Mouse (Mus musculus) heart, adult 9 months (tissue): ENCODE measurements around the gene Kptn.
A peak's percentile ranks its signal among the peaks of the same experiment; 100 is the strongest.

Experiments
- DNase-seq, 2 experiments: peaks; one replicate each; pipeline ENCODE4 v3.0.0; 2022; ENCODE audit warnings: low spot score in 2 of 2

Gene Kptn

GRCm38 (mm10) chr7:16161302-16161701 lies 41.6 kb downstream of the Kptn start:
- DNase-seq, result no peak

- no peak for DNase-seq
These were observed 42.3 kb downstream of the Kptn start for GRCm38 (mm10) chr7:16162036-16162435.

- DNase-seq, result no peak
These were observed 52.5 kb downstream of the Kptn start for GRCm38 (mm10) chr7:16172141-16172581.

- no peak for DNase-seq
These were observed 53.0 kb downstream of the Kptn start for GRCm38 (mm10) chr7:16172586-16173140.

GRCm38 (mm10) chr7:16173146-16173545 lies 53.5 kb downstream of the Kptn start:
- no peak for DNase-seq

- DNase-seq, result peak; percentile 31 to 47
These were observed 55.2 kb downstream of the Kptn start, which contains the start of gene Meis3 for GRCm38 (mm10) chr7:16174597-16175541. Gene Meis3 (plus strand): TSS chr7:16175090.

GRCm38 (mm10) chr7:16175542-16175931 lies 55.8 kb downstream of the Kptn start:
- no peak for DNase-seq
